Comparison of ENCODE assay signal across 18 mouse cellular contexts in genomic region chr4:136848565-136848964, GRCm38 (mm10). TPM values are rescaled to one million over a fixed set of nuclear protein-coding genes. Genes with fewer than 3 reads are reported as not detected.
DNase-seq lines count a peak whose midpoint lies in the region; ATAC-seq lines count a peak whose summit lies in the region.
"Had no signal": no experiment of that assay in that cellular context is flagged by ENCODE, and none has a peak within 500 bp of the region (broad histone marks: within the 10 kb centered on the region; RNA-seq: fewer than 3 reads in every experiment).

No protein-coding gene starts in this region.

- DNase-seq in frontal cortex, postnatal 36 days (ENCODE audit: low spot score in 2 of 2): peak; percentile 42 to 58
- no peak for DNase-seq in frontal cortex, postnatal 14 days (ENCODE audit: low spot score in 2 of 2)
- peak; percentile 18 to 84 for DNase-seq in left cerebral cortex, postnatal 25 days (ENCODE audit: low spot score in 2 of 2)
- DNase-seq in left cerebral cortex, adult 11 months (ENCODE audit: low spot score): no peak
- peak; percentile 56 to 68 for DNase-seq in right cerebral cortex, postnatal 10 days (ENCODE audit: low spot score in 2 of 2)
- DNase-seq in right cerebral cortex, postnatal 4 days: no peak
- DNase-seq: adrenal gland, postnatal 10 days; cerebellum, adult 18-20 months; cerebellum, adult 9-11 months; cerebellum, postnatal 36 days; forebrain, postnatal 0 days; gastrocnemius, postnatal 14 days; heart, adult 2 months; heart, postnatal 14 days had no signal

- intact Hi-C loops in left cerebral cortex, postnatal 25 days (cut with DNase I): no loop called here

- no peak for ATAC-seq in erythroblast, adult 5-6 weeks (replicated peaks; ENCODE audit: low FRiP score, poor library complexity, severe bottlenecking)
- ATAC-seq: forebrain, embryonic 13.5 days; forebrain, postnatal 0 days had no signal

RNA-seq across cellular contexts. Expression of gene Ephb2, which starts 12.8 kb away (rescaled TPM):
- total RNA-seq in left cerebral cortex, postnatal 25 days (2021): 10 to 100 TPM; 15.2 to 21.4 TPM
- total RNA-seq in erythroblast, adult 5-6 weeks (2015; ENCODE audit: low replicate concordance): not detected in 2 replicates
- 0.09 and 1.4 TPM in 2 replicates for total RNA-seq in erythroblast, adult 5-6 weeks (2017; ENCODE audit: low replicate concordance)

RNA-seq across cellular contexts. Expression of gene C1qb, which starts 37.4 kb away (rescaled TPM):
- 10 to 100 TPM; 56.6 to 61.3 TPM for total RNA-seq in left cerebral cortex, postnatal 25 days (2021)
- total RNA-seq in erythroblast, adult 5-6 weeks (2015; ENCODE audit: low replicate concordance): 65.4 and 84.5 TPM in 2 replicates
- total RNA-seq in erythroblast, adult 5-6 weeks (2017; ENCODE audit: low replicate concordance): 20.3 and 29.7 TPM in 2 replicates
- total RNA-seq: MEL had no signal

RNA-seq across cellular contexts. Expression of gene C1qc, which starts 44.3 kb away (rescaled TPM):
- total RNA-seq in left cerebral cortex, postnatal 25 days (2021): 10 to 100 TPM; 38.3 to 44.1 TPM
- total RNA-seq in erythroblast, adult 5-6 weeks (2015; ENCODE audit: low replicate concordance): 27.1 and 31.3 TPM in 2 replicates
- total RNA-seq in erythroblast, adult 5-6 weeks (2017; ENCODE audit: low replicate concordance): 26.6 and 32.5 TPM in 2 replicates
- total RNA-seq: MEL had no signal

RNA-seq across cellular contexts. Expression of gene C1qa, which starts 50.0 kb away (rescaled TPM):
- 10 to 100 TPM; 51.2 to 54.2 TPM for total RNA-seq in left cerebral cortex, postnatal 25 days (2021)
- total RNA-seq in erythroblast, adult 5-6 weeks (2015; ENCODE audit: low replicate concordance): 30.1 and 40.9 TPM in 2 replicates
- total RNA-seq in erythroblast, adult 5-6 weeks (2017; ENCODE audit: low replicate concordance): 34.8 and 35.7 TPM in 2 replicates
- total RNA-seq: hematopoietic stem cell, adult 5-6 weeks had no signal

Comparison
In these comparisons a context has a peak if more than half of its experiments do, and no peak if none do; other contexts are left out.
1. DNase-seq: peak in frontal cortex, postnatal 36 days (2 of 2), left cerebral cortex, postnatal 25 days (2 of 2) and right cerebral cortex, postnatal 10 days (2 of 2); none in frontal cortex, postnatal 14 days (0 of 2), left cerebral cortex, adult 11 months (single experiment) and right cerebral cortex, postnatal 4 days (single experiment).
2. RNA of gene Ephb2, which starts 12.8 kb away (total RNA-seq): 15.2 to 21.4 TPM in left cerebral cortex, postnatal 25 days; 0.09 to 1.4 TPM in erythroblast, adult 5-6 weeks; every median in the first group is over 4 times any median in the second.